Mouse (Mus musculus): ENCODE data around the gene Ntn1.

DNA sequence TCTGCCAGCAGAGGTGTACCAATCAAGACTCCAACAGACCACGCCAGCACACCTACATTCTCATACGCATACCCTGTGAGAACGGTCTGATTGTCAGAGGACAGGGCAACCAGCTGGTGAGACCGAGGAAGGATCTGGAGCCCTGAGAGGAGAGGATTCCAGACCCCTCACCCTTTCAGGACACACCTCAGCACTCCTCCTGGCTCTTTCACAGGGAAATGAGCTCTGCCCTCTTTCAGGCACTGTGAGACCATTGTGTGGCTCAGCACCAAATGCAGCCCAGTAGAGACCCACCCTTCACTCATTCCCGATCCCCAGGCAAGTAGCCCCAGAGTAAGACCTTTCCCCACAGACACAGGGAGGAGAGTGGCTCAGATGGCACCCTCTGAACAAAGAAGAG, 137.5 kb downstream of the Ntn1 start:
- TF ChIP-seq CTCF (conservative IDR thresholded peaks at IDR 0.05; ENCODE audit: insufficient read depth, insufficient read length, low read depth, low read length) (no peak), POLR2A (IDR thresholded peaks at IDR 0.05; ENCODE audit: low read depth, low read length) (no peak)

All from kidney, adult 2 months (tissue).